Mouse (Mus musculus): ENCODE measurements around the gene Rex1bd.
"Not testable (repeated sequence)": the region's sequence is repeated elsewhere in the genome, so short reads cannot be mapped to it uniquely, and the experiment has no call there.

Gene Rex1bd

DNA sequence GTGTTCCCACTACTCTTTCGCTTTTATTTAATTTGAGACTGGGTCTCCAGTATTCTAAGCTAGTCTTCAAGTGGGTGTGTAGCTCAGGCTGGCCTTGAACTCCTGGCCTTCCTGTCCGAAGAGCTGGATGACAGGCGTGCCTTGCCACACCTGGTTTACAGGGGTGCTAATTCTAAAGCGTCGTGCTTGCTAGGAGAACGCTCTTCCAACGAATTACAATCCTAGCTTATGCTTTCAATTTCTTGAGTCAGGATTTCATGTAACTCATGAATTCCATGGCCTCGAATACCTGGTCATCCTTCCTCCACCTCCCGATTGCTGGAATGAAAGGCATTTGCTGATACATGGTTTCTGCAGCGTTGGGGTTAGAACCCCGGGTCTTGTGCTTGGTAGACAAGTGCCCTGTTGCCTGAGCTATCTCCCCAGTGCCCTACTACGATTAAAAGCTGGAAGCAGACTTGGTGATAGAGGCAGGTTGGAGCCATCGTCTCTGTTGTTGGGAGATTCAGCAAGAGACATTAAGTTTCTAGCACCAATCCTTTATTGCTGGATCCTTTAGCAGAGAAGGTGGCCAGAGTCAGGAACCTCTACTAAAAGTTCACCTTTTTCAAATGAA is 21.7 kb upstream of the Rex1bd start:
- DNase-seq, result no peak

DNA sequence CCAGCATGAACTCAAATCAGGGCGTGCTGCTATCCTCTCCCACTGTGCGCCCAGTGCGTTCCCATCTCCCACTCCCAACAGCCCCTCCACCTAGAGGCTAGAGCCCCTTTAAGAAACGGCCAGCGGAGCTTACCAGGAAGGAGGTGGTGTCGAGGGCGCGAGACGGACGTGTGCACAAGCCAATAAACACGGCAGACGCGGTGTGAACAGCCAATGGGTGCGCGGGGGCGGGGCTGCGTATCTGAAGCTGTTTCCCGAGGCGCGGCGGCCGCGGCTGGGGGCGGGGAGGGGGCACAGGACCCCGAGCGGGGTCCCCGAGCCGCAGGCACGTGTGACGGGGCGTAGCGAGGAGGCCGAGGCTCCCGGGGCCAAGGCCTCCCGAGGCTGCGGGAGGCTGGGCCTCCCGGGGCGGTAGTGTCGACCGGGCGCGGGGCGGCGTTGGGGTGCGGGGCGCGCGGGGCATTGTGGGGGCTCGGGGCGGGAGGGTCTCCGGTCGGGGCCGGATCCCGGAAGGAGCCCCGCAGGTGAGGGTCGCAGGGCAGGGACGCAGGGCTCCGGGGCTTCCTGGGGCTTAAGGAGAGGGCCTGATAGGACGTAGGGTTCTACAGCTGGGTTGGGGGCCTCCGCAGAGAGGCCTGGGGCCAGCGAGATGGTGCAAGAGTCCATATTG is 21.1 kb upstream of the Rex1bd start, which contains the start of the genes Fkbp8 and Kxd1:
TSS of gene Fkbp8 (plus strand) at position 213 of the 670 bp plus-strand sequence.
TSS of gene Kxd1 (minus strand) at position 445 of the 670 bp plus-strand sequence.
- peak; percentile 99 for DNase-seq

DNA sequence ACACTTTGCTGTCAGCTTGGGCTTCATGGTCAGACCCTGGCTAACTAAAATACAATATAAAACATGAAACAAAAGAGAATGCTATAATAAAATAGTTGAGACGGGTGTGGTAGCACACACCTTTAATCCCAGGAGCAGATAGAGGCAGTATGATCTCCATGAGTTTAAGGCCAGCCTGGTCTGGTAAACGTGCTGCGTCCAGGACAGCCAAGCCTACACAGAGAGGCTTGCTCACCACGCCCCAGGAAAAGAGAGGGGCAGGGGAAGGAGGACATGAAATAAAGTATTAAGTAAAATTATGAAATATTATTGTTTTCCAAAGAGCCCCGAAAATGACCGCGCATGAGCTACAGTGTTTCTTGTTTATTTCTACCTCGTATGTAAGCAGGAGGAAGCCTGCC is 20.6 kb upstream of the Rex1bd start:
- DNase-seq, result no peak

DNA sequence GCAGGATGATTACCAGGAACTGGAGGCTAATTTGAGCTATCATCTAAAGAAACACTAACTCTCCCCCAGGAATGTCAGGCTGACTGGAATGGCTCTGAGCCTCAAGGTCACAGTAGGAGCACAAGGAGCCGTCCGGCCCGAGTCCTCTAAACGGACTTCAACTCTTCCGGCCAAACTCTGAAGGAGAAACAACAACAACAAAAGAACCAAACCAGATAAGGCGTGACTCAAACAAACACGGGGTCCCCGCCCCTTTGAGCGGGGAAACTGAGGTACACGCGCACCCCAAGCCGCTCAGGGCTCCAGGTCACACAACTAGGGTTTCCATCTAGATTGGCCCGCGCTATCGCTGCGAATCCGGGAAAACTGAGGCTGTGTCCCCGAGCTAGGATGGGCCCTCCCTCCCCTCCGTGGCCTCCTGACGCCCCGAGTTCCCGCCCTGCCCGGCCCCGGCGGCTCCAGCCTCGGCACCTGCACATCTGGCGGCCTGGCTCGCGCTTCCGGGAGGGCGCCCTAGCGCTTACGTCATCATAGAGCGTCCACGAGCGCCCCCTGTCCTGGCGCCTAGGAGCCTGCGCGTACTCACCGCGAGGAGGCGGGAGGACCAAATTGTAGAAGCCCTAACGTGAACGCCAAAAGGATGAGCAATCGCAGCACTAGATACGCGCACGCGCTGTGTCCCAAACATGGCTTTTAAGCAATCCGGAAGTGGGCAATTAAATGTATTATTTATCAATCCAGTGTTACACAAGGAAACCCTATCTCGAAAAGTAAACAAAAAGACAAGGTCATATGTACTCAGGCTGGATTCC is 16.2 kb upstream of the Rex1bd start:
- DNase-seq, result peak; percentile 96 to 97

DNA sequence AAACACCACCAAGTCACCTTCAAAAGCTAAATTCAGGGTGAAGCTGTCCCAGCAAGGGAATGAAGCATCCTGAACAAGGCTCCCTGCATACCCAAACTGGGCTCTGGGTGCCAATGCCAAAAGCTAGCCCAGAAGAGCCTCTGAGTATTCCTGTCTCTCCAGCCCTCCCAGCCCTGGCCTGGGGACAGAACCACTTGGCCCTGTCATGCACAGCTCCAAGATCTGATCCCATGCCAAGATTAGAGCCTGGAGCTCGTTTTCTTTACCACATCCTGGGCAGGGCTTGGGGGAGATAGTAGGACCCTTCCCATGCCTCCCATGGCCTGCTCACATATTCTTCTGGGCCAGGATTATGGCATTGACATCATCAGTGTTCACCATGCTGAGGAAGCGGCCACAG is 13.1 kb upstream of the Rex1bd start:
- DNase-seq, result no peak

DNA sequence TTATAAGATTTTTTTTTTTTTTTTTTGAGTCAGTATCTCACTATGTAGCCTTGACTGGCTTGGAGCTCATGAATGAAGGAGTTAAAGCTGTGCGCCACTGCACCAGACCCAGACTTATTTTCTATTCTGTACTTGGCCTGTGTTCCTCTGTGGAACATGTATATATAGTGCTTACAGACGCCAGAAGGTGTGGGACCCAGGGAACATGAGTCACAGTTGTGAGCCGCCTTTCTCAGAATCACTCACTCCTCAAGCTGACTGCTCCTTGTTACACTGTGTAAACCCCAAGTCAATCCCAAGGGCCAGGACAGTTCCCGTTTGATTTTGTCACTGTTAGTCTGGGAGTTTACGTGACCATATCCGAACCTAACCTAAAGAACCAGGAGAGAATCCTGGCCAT is 12.5 kb upstream of the Rex1bd start:
- no peak for DNase-seq

DNA sequence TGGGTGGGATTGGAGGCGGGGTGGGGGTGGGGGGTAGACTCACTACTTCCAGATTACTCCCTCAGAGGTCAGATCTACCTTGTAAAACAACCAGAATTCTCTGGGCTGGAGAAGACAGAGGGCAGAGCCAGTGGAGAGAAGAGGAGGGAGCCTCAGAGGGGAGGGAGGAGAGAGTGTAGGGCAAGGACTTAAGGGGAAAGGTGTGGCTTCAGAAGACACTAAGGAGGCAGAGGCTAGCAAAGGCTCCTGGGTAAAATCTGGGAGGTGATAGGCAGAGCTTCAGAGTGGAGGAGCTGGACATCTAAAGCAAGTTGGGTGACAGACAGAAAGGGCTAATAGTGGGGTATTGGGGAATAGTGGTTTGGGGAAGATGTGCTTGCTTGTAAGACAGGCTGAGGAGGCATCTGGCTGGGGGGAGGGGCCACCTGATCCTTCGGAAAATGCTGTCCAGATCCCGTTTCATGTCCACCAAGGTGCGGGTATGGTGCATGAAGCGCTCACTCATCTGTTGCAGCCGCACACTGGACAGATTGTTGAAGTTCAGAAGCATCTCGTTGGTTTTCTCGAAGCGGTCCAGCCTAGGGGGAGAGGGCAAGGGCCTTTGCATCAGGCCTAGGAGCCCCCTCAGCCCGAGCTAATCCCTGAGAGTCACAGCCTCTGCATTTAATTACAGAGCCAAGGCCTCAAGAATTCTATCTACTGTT is 11.5 kb upstream of the Rex1bd start:
- no peak for DNase-seq

DNA sequence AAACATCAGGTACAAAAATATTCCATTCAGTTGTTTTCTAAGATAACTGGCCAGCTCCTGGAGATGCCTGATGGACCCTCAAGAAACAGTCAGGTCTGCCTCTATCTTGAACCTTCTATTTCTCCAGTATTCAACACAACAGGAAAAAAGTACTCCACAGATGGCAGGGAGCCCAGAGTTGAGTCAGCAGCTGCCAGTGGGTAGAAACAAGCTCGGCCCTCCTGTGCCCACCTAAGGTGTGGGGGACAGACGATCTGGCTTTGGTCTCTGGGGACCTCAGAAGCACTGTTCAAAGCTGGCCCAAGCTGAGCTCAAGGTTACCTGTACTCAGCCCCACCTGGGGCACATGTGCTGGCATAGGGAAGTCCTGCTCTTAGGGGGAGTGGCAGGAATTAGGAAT is 6.9 kb upstream of the Rex1bd start:
- no peak for DNase-seq

DNA sequence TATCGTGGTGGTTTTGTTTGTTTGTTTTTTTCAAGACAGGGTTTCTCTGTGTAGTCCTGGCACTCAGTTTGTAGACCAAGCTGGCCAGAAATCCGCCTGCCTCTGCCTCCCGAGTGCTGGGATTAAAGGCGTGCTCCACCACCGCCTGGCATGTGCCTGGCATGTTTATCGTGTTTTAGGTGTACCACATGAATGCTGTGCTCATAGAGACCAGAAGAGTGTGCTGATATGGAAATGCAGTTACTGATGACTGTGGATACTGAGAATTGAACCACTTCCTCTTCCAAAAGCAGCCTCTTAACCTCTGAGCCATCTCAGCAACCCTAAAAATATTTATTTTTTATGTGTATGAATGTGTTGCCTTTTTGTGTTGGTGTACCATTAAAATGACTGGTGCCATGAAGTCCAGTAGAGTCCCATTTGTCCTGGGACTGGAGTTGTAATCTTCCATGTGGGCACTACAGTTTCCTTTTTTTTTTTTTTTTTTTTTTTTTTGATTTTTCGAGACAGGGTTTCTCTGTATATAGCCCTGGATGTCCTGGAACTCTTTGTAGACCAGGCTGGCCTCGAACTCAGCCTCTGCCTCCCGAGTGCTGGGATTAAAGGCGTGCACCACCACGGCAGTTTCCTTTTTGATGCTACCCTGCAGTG is 5.8 kb upstream of the Rex1bd start:
- no peak for DNase-seq

DNA sequence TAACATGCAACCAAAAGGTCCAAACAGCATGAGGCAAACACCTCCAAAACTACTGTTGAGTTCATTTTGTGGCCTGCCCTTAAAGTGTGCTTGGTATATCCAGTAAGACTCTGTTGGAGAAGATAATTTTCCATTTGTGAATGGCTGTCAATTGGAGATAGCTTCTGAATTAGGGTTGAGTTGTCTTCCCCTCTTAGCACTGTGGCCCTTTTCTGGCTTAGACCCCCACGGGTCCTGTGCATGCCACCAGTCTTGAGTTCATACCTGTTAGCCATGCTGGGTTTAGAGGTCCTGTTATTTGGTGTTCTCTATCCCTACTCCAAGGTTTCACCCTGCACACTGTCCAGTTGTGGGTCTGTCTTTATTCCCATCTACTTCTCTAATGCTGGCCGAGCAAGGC is 5.2 kb upstream of the Rex1bd start:
- no peak for DNase-seq

DNA sequence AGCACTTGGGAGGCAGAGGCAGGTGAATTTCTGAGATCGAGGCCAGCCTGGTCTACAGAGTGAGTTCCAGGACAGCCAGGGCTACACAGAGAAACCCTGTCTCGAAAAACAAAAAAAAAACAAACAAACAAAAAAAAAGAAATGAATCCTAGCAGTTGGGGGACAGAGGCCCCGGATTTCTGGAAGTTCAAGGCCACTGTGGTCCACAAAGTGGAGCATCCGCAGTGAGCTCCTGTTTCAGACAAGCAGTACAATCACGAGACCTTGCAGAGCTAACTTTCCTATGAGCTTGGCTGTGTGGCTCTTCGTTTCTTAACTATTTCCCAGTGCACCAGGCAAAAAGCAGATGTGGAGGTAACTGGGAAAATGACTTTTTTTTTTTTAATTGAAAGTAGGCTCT is 4.6 kb upstream of the Rex1bd start:
- DNase-seq, result not testable (repeated sequence)

DNA sequence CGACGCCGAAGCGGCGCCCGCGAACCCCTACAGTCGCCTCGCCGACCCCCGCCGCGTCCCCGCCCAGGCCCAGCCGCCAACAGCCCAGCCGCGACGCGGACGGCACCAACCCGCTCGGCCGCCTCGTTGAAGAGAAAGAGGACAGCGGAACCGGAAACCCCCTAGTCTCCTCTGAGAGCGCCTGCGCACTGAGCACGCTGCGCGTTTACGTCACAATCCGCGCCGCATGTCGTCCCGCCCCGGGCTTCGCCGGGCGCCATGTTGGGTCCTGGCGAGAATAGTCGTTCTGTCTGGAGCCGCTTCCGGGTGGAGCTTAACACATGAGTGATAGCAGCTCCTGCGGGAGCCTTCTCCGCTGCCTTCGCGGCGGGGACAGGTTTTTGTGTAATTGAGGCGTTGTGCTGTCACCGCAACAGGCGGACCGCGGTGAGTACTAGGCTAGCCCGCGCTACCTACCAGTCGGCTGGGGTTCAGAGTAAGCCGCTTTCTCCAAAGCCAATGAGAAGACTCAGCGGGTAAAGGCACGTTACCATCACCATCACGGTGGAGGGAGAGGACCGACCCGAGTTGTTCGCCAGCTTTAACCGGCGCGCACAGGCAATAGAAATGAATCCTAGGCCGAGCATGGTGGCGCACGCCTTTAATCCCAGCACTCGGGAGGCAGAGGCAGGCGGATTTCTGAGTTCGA is 3.8 kb upstream of the Rex1bd start, which contains the start of gene Uba52:
TSS of gene Uba52 (minus strand) at position 574 of the 688 bp plus-strand sequence.
- DNase-seq, result peak; percentile 97 to 98

DNA sequence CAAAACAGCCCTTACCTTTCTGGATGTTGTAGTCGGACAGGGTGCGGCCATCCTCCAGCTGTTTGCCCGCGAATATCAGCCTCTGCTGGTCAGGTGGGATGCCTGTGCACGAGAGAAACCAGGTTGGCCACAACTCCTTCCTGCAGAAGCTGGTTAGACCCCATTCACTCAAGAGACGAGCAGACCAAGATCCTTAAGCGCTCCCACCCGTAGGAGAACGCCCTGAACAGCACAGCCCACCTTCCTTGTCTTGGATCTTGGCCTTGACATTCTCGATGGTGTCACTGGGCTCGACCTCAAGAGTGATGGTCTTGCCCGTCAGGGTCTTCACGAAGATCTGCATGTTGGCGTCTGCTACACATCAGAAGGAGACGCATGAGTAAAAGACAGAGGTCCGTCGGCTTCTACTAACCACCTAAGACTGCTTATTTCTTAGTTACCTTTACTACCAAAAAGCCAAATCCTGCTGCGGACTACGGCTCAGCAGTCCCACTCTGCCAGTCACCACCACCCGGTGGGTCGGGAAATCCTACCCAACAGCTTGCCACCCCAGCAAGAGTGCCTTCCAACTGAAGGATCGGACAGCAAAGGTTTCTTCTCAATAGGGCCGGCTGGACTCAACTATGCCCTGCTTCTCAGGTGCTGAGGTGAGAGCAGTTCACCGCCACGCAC is 2.9 kb upstream of the Rex1bd start:
- no peak for DNase-seq

DNA sequence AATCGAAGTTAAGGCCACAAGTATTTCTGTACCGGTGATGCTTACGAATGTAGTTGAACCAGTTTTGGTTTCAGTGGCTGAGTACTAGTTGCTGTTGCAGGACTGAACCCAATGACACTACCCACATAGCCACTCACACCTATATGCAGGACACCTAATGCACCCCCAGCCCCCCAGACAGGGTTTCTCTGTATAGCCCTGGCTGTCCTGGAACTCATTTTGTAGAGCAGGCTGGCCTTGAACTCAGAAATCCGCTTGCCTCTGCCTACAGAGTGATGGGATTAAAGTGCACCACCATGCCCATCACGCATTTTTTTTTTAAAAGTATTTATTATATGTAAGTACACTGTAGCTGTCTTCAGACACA is 458 bp upstream of the Rex1bd start:
- DNase-seq, result no peak

DNA sequence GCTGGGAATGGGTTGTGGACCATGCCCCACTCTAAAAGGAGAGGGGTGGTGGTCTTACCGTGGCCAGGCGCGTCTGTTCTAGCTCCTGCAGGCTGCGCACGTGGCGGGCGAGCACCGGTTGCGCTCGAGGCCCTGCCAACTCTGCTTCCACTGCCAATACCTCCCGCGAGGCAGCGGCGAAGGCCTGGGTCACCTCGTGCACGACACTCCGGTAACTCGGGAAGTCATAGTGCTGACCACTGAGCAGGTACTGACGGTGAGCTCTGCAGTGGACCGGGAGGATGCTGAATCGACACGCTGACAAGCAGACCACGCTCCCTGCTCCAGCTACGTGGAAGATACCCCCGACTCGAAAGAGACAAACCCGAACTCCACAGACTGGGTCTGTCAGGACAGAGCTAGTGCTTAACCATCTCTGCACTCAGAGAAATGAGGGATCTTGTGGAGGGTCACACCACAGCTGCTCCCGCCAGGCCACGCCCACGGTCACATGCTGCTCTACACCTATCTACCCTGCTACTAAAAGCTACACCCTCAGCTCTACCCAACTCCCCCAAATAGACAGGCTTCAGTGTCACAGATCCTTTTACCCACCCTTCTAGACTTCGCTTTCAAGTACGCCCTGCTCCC is 739 bp downstream of the Rex1bd start:
- DNase-seq, result peak in 1 of 2 experiments; percentile 54

DNA sequence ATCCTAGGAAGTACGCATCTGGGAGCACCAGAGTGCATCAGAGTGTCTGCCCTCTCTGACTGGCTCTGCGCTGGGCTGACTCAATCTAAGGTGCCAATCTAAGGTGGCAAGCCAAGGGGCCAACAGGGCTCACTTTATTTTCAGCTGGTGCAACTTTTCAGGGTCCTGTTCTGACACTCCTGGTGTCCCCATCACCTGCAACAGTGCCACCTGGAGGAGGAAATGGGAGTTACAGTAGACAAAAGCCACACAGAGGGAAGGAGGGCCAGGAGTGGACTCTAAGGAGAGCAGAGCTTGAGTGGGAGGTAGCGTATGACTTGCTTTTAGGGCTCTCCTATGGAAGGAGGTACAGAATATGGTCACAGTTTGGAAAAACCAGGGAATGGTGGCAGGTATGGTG is 1.7 kb downstream of the Rex1bd start:
- peak; percentile 85 to 88 for DNase-seq

DNA sequence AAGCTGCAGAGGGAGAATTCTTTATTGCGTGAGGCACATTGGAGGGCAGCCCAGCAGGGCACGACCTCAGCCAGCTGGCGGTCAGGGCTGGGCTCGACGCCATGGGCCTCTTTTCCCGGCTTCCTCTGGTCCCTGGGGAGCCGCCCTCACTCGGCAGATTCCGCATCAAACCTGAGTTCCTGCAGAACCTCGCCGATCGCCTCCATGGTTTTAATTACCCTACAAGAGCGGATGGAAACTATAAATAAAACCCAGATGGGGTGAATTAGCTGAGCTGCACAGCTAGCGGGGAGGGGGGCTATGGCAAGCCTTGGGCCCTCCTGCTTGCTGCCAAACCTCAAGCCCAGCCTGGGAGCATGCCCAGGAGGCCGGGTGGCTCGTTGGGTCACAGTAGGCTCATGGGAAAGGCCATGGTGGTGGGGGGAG is 2.2 kb downstream of the Rex1bd start:
- peak; percentile 70 to 77 for DNase-seq

DNA sequence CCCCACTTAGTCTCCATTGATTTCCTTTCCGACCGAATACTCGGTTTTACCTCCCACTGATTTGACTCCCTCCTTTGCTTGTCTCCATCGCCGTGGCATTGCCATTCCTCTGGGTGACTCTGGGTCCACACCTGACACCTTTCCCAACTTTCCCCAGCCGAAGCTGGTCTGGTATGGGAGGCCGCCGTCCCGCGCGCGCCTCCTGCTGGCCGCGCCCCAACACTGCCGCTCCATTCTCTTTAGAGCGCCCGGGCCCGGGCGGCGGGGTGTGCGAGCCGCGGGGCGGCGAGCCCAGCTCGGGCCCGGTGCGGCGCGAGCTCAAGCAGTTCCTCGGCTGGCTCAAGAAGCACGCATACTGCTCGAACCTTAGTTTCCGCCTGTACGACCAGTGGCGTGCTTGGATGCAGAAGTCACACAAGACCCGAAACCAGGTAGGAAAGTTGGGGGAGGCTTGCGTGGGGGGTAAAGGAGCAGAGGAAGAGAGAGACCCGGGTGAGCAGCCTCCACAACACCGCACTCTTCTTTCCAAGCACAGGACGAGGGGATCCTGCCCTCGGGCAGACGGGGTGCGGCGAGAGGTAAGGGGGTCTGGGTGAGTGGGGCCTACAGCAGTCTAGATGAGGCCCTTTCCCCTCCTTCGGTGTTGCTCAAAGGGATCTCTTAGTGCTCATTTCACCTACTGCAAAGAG is 3.3 kb downstream of the Rex1bd start:
- peak; percentile 78 to 87 for DNase-seq

DNA sequence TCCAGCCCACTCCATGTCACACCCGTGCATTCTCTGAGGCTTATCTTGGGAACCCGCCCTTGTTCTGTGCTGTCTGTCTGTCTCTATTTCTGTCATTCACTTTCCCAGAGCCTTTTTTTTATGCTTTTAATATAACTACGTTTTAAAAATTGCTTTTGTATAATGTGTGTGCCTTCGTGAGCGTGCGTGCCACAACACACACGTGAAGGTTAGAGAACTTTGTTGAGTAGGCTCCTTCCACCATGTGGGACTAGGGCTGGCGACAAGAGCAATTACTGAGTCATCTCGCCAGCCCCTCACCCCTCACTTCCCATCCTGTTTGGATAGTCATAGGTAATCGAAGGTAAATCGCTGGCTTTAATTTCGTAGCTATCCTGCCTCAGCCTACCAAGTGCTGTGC is 4.0 kb downstream of the Rex1bd start:
- no peak for DNase-seq

Data from kidney, postnatal 4 days (tissue).